Mouse (Mus musculus) monocyte, adult 5-6 weeks (primary cell): ENCODE measurements around the gene Zfp781. TPM values are rescaled to one million over a fixed set of nuclear protein-coding genes. Genes with fewer than 3 reads are reported as not detected.
"Not testable (repeated sequence)": the region's sequence is repeated elsewhere in the genome, so short reads cannot be mapped to it uniquely, and the experiment has no call there.

Experiments
- ATAC-seq: fragments of 153-309, 156-312 bp; replicated peaks from 2 replicates; pipeline ENCODE4 v1.8.0; 2017; ENCODE audit warnings: mild to moderate bottlenecking; ENCODE audit not compliant: low TSS enrichment, insufficient number of reproducible peaks, severe bottlenecking, poor library complexity, low FRiP score
- total RNA-seq: library from RNA; stranded (forward); fragments of 200-1000, 200-491, 200-594 nt; gene quantifications from 3 replicates; pipeline ENCODE4 v1.2.3, GENCODE M21; 2017

The Zfp781 gene
- 1.8 to 3.0 TPM (median 1.8 TPM) in 3 replicates for total RNA-seq

DNA sequence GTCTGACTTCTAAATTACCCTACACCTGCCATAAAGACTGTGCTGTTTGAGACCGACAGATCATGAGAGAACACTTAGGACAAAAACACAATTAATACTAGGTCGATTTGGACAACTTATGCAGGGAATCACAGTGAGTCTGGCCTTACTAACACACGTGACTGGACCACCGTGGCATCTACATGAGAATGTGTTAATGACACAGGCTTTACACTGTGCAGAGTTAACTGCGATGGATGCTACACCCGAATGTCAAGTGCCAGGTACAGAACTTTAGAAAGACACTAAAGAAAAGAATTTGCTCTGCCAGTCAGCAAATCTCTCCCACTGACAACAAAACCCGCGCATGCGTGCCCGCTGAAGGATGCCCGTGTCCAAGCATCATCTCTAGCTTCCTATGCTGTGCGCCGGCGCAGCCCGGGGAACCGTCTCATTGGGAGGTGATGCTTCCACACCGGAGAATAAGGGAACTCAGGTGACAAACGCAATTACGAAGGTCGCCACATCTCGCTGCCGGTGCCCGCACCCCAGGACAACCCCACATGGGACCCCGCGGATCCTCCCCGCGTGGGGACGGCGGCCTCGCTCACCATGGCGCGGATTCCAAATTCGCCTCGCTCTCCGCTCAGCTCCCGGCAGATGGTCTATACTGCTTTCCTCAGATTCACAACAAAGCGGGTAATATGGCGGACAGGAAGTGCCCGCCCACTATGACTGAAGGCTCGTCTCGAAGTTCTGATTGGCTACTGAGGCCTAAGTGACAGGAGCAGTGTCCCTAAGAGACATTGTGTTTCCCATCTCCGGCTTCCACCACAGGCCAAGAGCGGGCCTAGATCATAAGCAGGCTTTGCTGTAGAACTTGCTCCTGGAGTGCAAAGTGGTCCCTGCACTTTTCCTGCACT lies at the start of gene Zfp781:
TSS of gene Zfp781 (minus strand) at position 639 of the 902 bp plus-strand sequence.
- ATAC-seq: peak; percentile 68

DNA sequence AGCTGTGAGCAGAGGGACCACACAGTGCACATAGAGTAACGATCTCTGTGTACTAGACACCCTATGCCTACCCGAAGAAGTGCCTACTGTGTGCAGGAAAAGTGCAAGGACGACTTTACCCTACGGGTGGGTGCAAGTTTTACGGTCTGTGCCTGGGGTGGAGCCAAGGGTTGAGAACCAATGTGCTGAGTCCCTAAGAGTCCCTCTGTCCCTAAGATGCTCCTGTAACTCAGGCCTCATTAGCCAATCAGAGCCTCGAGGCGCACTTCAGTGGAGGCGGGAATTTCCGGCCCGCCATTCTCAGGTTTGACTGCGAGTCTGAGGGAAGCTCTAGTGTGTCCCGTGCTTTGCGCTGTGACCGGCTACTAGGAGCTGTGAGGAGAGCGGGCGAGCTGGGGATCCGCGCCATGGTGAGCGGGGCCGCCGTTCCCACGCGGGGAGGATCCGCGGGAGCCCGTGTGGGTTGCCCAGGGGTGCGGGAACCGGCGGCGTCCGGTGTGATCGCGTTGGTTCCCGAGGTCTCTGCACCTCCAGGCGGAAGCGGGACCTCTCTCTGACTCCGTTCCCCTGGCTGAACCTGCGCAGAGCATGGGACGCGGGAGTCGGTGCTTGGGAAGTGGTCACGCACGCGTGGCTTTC lies 48.2 kb upstream of the Zfp781 start:
- not testable (repeated sequence) for ATAC-seq

- ATAC-seq: 0 out of 2 replicates have a peak, but pooled peaks have one; percentile 9
Observed at GRCm38 (mm10) chr10:81930744-81931118, 451 bp upstream of the Zfp781 start.

DNA sequence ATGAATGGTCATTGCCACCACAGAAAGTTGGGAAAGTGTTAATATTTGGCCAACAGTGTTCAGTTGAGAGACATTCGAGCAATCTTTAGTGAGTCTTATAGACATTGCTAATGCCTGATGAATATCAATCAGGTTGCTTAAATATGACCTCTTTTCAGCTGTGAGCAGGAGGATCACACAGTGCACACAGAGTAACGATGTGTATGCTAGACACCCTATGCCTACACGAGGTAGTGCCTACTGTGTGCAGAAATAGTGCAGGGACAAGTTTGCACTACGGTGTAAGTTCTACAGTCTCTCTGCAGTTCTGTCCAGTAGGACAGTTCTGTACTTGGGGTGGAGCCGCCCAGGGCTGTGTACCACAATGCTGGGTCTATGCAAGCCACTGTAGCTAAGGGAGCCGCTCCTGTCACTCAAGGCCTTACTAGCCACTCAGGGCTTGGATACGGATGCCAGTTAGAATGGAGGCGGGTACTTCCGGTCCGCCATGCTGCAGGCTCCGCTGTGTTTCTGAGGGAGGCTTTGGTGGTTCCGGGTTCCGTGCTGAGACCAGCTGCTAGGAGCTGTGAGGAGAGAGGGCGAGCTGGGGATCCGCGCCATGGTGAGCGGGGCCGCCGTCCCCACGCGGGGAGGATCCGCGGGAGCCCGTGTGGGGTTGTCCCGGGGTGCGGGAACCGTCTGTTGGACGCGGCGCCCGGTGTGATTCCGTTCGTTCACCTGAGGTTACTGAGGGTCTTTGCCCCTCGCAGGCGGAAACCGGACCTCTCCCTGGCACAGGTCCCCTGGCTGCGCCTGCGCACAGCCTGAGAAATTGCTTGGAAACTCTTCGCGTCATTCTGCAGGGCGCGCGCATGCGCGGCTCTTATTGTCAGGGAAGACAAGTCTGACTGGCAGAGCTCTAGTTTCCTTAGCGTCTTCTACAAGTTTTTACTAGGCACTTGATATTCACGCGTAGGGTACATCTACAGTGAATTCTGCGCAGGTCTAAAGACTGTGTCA lies 66.6 kb downstream of the Zfp781 start, which contains the start of gene Gm32687:
TSS of gene Gm32687 (plus strand) at position 526 of the 999 bp plus-strand sequence.
- ATAC-seq: peak; percentile 100

Other genes with a start within 250 kb of the Zfp781 start
- 17.6 to 27.9 TPM (median 19.5 TPM) in 3 replicates for gene Zfp433, start 225.7 kb downstream of the Zfp781 start, total RNA-seq
- 1.6 to 10.2 TPM (median 5.0 TPM) in 3 replicates for gene Gm3055, start 159.3 kb downstream of the Zfp781 start, total RNA-seq
- 0.48 to 3.2 TPM in 2 of 3 replicates, not detected in the other for gene Gm4767, start 118.3 kb downstream of the Zfp781 start, total RNA-seq
- gene Gm32687, start 66.5 kb downstream of the Zfp781 start, total RNA-seq: 5.4 to 8.2 TPM (median 7.3 TPM) in 3 replicates
- 3.7 to 15.2 TPM (median 4.5 TPM) in 3 replicates for gene Zfp873, start 117.6 kb upstream of the Zfp781 start, total RNA-seq
- gene BC024063, start 152.9 kb upstream of the Zfp781 start, total RNA-seq: 0.86 to 3.1 TPM (median 1.3 TPM) in 3 replicates
- gene AU041133, start 197.5 kb upstream of the Zfp781 start, total RNA-seq: 4.5 to 10.8 TPM (median 6.6 TPM) in 3 replicates